Mouse (Mus musculus) kidney, postnatal 4 days (tissue): ENCODE measurements at regions not wholly inside any gene's neighbourhood (a gene's known extent, or its start where the extent isn't known, plus 50 kb on each side); places are given as distances from the start of the nearest gene placed in this dataset.
A peak's percentile ranks its signal among the peaks of the same experiment; 100 is the strongest.

ENCODE experiments used
- DNase-seq, 2 experiments: peaks; one replicate each; pipeline ENCODE4 v3.0.0; 2021; ENCODE audit warnings: mixed read lengths in 2 of 2

GRCm38 (mm10) chr3:57910020-57910419, 62.1 kb upstream of the Pfn2 start:
- DNase-seq = no peak

DNA sequence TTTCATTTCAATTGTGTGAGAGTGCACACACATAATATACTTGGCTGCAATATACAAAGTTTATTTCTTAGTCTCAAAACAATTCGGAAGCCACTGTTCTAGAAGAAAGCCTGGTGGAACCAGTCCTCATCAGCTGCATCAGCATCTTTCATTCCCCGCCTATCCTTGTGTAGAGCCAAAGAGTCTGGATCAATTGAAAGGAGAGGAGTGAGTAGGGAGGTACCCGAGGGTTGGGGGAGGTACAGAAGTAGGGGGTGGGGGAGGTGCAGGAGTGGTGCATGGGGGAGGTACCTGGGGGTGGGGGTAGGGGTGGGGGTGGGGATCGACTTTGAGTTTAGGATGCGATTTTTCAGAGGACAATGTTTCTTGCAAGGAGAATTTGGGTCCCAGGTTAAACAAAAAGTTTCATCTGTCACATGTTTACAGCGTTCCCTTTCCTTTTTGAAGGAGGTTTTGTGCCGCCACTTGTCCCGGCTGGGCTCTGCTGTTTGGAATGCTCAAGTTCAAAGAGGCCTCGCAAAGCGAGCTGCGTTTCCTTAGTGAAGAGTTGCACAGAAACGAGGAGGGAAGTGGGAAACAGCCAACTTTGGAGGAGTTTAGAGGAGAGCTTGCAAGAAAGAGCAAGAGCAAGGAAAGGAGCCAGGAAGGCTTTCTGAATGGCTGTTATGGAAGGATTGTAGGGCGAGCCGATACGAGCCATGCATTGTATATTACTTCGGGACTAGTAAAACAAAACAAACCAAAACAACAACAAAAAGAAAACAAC, 64.1 kb upstream of the Pfn2 start:
- peak; percentile 40 to 54 for DNase-seq

- DNase-seq = no peak
Measured at GRCm38 (mm10) chr3:57912650-57913343, 64.9 kb upstream of the Pfn2 start.

GRCm38 (mm10) chr3:57914687-57915086, 66.8 kb upstream of the Pfn2 start:
- DNase-seq = no peak

- DNase-seq = no peak
Measured at GRCm38 (mm10) chr3:57918913-57919312, 71.0 kb upstream of the Pfn2 start.

GRCm38 (mm10) chr3:57919390-57920089, 71.7 kb upstream of the Pfn2 start:
- no peak for DNase-seq

DNA sequence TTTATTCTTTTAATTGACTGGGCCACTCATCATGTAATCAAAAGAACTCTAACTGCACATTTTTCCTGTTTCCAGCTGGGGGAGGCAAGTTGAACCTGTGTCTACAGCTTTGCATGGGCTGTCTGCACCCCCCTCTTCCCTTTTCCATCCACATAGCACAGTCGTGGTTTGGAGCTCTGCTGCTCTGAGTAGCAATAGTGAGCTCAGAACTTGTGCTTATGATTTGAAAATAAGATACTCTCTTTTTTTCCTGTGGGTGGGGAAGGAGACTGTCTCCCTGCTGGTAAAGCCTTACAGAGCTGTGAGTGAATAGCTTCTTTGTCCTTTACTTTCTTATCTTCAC, 72.2 kb upstream of the Pfn2 start:
- DNase-seq = no peak

DNA sequence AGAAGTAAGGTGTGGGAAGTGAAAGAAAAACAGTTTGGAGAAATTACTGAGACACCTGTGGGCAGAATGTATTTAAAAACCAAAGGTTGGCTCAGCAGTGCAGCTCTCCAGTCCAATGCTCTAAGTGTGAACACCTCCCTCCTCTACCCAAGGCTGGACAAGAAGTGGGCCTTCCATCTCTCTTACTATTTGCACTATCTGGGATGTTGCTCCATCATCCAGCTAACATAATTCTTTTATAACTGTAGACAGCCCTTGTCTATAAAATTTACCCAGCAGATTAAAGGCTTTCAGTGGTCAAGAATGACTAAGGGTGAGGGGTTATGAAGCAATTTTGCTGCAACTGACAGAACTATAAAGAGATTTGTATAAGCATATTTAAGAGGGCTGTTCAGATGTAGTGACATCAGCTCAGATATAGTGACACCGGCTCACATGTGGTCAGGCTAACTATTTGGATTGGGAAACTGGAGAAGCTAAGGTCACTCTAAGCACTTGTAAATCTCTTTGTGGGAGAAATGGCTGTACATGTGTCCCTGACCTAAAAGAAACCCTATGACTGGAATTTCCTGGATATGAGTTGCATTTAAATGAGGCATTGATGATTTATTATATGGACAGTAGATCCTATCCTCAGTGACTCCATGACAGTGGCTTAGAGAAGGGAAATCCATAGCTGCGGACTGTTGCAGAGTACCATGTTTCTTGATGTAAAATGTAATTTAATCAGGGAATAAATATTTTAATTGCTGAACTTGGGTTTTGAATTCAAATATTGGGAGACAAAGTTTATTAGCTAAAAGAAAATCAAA, 73.4 kb upstream of the Pfn2 start:
- DNase-seq = peak in 1 of 2 experiments; percentile 19

DNA sequence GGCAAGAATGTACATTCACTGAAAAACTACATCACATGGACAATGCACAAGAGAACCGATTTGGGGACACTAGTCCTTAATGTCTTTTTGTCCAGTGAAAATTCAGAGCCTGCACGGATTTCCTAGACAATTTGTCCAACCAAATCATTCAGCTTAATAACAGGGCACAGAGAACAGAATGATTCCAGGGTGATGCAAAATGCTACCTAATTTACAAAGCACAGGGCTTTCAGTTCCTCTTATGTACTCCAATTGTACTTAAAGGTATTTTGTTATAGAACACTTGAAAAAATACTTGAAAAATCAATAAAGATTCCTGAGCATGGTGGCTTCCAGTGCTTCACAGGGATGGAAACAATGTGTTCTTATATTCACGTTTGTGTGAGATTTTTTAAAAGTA, 75.2 kb upstream of the Pfn2 start:
- no peak for DNase-seq

DNA sequence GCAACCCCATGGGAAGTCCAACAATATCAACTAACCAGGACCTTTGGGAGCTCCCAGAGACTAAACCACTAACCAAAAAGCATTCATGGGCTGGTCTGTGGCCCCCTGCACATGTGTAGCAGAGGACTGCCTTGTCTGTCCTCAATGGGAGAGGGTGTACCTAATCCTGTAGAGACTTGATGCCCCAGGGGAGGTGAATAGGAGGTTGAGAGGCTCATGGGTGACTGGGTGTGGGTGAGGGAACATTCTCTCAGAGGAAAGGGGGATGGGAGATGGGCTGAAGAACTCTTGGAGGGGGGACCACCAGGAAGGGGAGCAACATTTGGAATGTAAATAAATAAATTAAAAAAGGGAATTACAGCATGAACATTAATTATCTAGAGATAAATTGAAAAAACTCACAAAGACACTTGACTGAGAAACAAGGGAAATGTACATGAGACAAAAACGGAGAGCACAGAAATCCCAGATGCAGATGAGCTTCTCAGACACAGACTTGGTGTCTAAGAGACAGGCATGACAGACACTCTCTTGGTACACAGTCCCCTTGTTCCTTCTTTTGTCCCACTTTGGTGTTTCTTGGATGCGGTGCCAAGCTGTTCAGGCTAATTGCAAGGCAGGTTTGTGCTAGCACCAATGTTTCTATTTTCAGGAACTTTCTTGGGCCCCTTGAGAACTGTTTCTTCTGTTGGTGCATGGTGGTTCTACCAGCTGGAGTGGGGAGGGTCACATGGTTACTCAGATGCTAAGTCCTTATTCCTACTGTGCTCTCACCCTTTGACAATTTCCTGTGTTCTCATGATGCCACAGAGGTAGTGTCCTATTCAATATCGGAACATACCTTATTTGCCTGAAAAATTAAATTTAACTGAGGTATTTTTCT, 85.0 kb upstream of the Pfn2 start:
- DNase-seq = no peak

GRCm38 (mm10) chr3:57935042-57935610, 87.2 kb upstream of the Pfn2 start:
- DNase-seq = no peak

GRCm38 (mm10) chr3:57940504-57941381, 92.9 kb upstream of the Pfn2 start:
- DNase-seq = no peak

- no peak for DNase-seq
Measured at GRCm38 (mm10) chr3:57944698-57945097, 96.8 kb upstream of the Pfn2 start.

DNA sequence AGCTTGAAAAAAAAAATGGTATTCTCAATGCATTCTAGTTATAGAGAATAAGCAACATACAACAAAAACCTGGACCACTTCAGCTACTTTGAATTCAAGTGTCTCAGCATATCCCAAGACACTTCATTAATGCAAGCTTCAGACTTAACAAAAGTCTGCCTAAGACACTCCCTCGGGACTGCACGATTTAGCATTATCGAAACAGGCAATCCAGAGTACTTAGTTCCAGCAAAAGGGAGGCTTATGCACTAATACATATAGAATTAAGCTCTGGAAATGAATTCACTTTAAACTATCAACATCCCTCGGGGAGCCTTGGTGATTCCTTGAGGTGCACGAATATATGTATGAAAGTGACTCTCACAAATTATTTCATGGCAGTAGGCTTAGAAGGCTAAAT, 97.9 kb upstream of the Pfn2 start:
- DNase-seq = no peak

- no peak for DNase-seq
Measured at GRCm38 (mm10) chr3:57947331-57947730, 99.5 kb upstream of the Pfn2 start.

GRCm38 (mm10) chr3:57948720-57949119, 100.8 kb upstream of the Pfn2 start:
- no peak for DNase-seq

- DNase-seq = no peak
Measured at GRCm38 (mm10) chr3:57950431-57951331, 102.8 kb upstream of the Pfn2 start.

DNA sequence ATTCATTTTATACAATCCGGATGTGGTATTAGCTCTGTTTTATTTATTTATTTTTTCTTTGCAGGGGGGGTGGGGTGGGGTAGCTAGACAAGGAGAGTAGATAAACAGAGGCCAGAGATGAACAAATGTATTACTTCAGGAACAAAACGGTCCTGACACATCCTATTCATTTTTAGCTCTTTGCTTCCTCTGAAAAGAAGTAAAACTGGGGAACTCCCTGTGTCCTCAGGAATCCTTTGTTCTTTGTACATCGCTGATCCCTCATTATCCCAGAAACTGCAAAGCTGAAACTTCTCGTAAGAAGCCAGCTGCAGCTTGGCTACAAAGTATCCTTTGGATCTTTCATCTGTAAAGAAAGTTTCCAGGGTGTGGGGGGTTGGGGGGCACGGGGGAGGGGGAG, 103.6 kb upstream of the Pfn2 start:
- DNase-seq = no peak

DNA sequence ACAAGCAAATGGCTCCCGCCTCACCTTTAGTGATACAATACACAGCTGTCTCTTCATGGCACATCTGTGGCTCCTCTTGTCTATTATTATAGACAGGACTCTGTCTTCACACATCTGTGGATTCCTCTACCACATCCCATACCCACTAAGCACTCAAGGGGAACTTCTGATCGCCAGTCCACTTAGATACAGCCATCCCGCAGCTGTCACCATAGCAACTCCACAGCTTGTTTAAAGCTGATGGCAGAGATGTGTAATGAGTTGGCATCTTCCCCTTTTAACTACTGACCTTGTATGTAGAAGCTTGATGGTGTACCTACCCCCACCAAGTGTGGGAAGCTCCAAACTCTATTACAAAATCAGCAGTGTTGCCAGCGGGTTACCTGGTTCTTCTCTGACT, 109.5 kb upstream of the Pfn2 start:
- no peak for DNase-seq

GRCm38 (mm10) chr3:57963965-57964364, 116.1 kb upstream of the Pfn2 start:
- DNase-seq = no peak
